Mouse (Mus musculus): ENCODE measurements around the gene Pck2. TPM values are rescaled to one million over a fixed set of nuclear protein-coding genes. Genes with fewer than 3 reads are reported as not detected.

Pck2 gene
- polyA plus RNA-seq (2015; fragmentation: Nextera tagmentation; extraction: Ambion mirVana), result 4.7 and 5.6 TPM in 2 replicates

DNA sequence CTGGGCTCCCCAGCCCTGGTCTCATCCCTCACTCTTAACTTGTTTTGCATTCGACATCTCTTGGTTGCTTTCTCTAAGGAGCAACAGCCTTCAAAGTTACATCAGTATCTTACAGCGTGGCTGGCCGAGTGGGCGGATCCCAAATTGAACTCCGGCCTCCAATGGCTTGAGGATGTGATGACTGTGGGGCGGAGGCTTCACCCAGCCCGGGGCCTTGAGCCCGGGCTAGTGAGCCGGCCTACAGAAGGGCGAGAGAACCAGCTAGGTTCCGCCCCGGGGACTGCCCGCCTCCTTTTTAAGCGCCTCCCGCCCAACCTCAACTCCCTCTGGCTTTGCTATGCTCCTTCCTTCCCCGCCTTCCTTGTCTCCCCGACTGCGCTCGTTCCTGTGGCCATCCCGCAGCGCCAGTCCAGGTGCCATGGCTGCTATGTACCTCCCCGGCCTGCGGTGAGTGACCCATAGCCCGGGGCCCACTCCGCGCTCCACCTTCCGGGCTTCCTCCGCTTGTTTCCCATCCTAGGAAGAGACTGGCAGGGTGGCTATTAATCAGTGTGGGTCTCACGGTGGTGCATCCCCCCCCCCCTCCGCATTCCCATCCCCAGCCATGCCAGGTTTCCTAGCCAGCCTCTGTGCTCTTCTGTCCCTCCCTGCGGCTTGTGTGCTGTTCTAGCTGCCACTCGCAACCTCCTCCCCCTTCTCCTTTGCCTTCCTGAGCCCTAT, at the start of gene Pck2:
Gene Pck2 (plus strand): TSS at position 200 of the 720 bp plus-strand sequence.
- DNase-seq (ENCODE audit: low spot score), result no peak

DNA sequence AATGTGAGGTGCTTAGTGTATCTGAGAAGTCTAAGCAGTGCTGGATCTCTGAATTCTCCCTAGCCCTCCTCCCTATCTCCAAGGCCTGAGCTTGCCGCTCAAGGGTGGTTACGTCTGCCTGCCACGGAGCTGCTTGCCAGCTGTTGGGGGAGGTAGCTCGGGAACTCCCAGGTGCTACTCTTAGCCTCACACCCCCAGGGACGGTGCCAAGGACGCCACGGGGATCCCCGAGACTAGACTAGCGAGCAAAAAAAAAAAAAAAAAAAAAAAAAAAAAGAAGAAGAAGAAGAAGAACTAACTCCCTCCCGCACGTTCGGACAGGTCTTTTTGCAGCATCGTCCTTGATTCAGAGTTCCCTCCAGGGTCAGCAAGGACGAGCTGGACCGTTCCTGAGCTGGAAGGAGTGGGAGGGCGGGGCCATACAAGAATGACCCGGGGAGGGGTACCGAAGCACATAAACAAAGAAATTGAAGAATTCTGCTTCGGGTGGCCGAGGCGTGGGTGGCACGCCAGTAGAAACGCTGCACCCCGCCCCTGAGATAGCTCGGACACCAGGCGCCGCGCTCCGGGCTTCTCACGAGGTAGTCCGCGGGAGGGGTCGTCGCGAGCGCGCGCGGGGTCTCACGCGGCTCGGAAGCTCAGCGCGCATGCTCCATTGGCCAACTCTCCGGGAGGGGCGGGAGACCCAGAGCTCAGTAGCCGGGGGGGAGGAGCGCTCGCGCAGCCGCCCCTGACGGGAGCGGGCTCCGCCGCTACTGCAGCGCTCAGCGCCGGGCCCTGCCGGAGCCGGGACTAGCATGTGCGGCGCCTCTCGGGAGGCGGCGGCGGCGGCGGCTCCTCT, 49.5 kb upstream of the Pck2 start, which contains the start of gene Carmil3:
Gene Carmil3 (plus strand): TSS at position 291 of the 841 bp plus-strand sequence.
- peak; percentile 73 for DNase-seq (ENCODE audit: low spot score)

DNA sequence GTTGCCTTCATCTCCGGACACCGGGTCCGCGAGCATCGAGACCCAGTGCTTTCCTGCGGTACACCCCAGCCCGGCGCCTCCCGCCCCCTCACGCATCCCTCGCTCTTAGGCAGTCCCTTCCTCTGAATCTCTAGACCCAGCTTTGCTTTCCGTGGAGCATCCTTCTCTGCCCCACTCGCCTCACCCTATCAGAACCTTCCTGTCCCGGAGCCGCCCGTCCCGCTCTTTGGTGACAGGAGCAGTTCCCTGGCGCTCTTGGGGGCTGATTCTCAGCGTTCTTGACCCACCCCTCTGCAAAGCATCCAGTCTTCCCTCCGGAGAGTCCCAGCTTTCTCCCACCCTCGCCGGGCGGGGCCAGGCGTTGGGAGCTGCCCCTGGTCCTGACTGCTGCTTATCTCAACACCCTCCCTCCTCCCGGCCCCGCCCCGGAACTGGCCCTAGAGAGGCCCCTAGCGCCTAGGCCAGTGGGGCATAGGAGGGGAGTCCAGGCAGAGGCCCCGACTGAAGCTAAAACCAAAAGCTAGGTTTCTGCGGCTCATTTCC, 48.7 kb upstream of the Pck2 start:
- peak; percentile 20 for DNase-seq (ENCODE audit: low spot score)

DNA sequence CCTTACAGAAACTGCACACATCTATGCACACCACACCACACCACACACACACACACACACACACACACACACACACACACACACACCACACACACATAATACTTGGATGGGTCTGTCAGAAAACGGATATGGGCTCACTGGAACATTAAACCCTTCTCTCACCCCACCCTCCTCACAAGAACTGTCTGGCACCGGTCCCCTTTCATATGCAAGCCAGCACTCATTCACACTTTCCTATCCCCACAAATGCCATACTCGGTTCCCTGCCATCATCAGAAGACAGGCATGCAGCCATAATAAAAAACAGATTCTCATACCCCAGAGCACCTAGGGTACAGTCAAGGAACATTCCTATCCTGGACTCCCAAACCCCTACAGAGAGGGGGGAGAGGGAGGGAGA, 48.0 kb upstream of the Pck2 start:
- no peak for DNase-seq (ENCODE audit: low spot score)

DNA sequence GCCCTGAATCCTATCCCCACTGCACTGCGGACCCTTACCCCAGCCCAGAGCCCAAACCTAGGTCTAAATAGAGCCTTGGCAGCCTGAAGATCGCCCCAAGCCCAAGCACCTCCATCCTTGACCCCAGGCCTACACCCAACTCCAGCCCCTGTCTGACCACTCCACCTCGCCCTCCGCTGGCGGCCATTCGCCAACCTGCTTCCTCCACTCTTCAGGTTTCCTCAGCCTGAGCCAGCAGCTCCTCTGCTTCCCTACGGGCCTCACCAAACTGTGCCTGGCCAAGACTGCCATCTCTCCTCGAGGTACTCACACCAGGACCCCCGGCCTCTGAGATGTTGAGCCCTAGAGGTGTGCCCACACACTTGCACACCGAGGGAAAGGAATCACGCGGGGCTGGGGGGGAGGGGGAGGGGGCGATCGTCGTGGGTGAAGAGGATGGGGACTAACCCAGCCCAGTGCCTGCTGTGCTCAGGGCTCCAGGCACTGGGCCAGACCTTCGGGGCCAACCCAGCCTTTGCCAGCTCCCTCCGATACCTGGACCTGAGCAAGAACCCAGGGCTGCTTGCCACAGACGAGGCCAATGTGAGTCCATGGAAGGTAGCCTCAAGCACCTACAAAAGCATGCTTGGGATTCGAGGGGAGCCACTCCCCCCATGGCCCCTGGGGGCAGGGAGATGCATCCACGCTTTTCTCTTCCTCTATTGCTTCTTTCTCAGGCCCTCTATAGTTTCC, 44.4 kb upstream of the Pck2 start:
- DNase-seq (ENCODE audit: low spot score), result no peak

DNA sequence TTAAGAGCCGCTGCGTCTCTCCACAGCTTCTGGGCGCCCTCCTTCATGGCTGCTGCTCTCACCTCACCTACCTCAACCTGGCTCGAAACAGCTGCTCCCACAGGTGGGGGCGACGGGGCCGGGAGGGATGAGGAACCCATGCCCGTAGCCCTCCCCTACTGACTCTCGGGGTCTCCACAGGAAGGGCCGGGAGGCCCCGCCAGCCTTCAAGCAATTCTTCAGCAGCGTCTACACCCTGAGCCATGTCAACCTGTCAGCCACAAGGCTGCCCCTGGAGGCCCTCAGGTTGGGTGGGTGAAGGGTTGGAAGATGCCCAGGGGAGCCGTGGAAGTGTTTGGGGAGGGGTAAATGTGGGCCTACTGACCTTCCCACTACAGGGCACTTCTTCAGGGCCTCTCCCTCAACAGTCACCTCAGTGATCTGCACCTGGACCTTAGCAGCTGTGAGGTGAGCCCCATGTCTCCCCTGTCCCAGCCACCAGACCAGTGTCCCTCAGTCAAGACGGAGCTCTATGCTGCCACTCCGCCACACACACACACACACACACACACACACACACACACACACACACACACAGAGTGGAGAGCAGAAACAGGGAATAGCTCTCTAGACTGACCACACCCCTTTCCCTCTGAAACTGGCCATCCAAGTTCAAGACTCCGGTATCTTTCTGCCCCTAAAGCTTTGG, 43.2 kb upstream of the Pck2 start:
- DNase-seq (ENCODE audit: low spot score), result no peak

DNA sequence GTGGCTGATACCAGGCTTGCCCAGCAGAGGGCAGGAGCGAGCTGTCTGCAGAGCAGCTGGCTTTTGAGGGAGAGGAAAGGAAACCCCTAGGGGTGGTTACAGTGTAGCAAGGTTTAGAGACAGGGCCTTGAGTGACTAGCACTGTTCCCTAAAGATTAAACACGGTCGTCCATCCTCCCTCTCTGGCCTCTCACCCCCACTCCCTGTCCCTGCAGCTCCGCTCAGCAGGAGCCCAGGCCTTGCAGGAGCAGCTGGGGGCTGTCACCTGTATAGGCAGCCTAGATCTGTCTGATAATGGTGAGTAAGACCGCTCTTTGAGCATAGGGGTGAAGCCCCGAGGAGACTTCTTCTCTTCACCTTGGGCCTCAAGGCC, 42.6 kb upstream of the Pck2 start:
- peak; percentile 80 for DNase-seq (ENCODE audit: low spot score)

DNA sequence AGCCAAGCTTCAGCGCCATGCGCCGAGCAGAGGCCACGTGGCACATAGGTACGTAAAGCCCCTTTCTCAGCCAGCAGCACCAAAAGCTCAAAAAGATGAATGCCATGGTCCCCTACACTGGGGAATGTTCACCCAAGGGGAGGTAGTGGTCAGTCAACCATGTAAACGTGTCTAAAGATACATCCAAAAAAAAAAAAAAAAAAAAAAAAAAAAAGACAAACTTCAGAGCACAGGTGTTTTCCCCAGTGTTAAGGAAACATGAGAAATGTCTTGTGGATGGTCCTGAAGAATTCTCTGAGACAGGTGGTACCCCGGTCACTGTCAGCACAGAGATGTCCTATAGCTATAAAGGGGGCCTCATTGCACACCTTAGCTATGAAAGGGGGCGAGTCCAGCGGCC, 34.5 kb upstream of the Pck2 start:
- no peak for DNase-seq (ENCODE audit: low spot score)

DNA sequence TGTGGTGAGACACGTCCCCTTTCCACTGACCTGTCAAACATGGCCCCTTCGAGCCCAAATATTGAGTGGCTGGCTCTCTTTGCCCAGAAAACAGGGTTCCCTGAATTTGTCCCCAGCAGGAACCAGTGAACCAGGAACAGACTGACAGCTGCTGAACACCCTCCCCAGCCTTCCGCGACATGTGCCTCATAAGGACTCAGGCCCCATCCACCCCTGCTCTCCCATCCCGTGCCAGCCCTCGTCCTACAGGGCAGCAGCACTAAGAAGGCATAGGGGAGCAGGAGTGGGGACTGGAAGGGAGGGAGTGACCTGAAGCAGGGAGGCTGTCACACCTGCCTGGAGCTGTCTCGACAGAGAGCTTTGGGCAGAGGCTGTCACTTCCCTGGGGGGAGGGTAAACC, 32.3 kb upstream of the Pck2 start:
- no peak for DNase-seq (ENCODE audit: low spot score)

DNA sequence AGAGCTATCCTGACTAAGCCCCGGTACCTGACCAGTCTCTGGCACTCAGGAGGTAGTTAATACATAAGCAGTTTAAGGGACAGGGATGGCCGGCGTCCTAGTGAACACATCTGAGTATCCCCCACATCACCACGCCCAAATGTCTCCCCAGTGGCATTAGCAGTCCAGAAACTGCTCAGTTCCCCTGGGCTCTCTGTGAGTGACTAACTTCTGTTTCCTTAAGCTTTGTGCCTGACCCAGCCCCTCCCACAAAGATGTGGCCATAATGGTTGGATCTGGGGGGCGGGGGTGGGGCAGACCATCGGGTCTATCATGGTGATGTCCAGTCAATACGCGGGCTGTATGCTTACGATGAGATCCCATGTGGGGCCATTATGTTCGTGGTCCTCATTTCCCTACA, 30.5 kb upstream of the Pck2 start:
- no peak for DNase-seq (ENCODE audit: low spot score)

DNA sequence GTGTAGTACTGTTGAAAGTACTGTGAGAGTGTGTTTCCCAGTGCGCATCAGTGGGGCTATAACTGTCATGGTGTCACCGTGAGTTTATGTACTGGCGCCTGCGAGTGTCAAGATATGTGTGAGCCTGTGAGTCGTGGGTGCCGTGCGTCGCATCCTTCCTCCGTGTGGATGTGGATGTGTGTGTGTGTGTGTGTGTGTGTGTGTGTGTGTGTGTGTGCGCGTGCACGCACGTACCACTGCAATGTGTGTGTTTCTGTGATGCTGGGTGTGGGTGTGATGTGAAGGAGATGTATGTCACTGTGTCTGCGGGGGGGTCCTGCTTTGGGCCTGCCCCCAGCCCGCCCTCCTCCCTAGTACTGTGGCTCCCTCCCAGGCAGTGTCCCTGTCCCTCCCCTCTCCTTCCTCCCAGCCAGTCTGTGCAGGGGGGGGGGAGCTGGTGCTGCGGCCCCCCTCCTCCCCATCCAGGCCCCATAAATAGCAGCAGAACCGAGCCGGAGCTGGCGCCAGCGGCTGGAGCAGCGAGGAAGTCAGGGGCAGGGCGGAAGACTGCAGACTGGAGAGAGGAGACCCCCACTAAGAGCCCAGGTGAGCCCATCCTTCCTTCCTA, 29.8 kb upstream of the Pck2 start, which contains the start of gene Cpne6:
Gene Cpne6 (plus strand): TSS at position 321 of the 607 bp plus-strand sequence.
- no peak for DNase-seq (ENCODE audit: low spot score)

DNA sequence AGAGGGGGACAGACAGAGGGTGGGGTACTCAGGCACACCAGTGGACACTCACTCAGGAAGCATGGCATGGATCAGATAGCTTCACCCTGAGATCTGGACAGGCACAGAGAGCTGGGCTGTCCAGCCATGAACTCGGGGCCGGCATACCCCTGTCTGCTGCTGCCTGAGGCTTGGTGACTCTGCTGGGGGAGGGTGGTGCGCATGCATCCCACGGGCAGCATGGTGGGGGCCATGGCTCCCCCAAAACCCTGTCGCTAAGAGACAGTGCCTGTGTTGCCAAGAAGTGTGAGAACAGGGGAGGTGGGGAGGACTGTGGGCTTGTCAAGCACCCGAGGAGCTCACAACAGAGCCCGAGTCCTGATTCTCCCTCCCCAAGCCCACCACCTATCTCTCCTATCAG, 29.0 kb upstream of the Pck2 start:
- DNase-seq (ENCODE audit: low spot score), result no peak

DNA sequence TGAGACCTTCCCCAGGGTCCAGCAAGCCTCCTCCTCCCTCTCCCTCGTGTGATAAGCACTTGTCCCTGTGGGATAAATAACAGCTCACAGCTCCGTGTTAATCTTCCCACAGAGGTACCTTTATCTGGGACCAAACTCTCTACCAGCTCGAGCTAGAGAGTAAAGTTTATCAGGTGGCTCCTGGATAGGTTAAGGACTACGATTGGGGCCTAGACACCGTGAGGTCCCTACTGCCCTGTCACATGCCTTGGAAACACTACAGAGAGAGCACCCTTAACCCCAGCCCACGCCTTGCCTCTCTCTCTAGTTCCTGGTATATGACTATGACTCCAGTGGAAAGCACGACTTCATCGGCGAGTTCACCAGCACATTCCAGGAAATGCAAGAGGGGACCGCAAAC, 26.1 kb upstream of the Pck2 start:
- DNase-seq (ENCODE audit: low spot score), result no peak

DNA sequence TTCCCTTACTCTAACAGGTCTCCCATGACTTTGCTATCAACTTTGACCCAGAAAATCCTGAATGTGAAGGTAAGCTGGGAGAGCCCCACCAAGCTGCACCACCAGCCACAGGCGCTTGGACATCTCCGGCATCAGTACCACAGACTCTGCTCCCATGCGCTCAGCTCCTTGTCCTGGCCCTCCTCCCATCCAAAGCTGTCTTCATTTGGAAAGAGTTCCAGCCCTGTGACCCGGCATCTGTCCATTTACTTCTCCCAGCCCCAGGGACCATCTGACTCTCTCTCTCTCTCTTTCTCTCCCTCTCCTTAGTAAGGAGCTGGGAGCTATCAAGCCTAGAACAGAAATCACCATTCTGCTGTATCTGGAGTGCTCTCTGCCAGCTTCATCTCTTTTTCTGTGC, 24.2 kb upstream of the Pck2 start:
- DNase-seq (ENCODE audit: low spot score), result no peak

DNA sequence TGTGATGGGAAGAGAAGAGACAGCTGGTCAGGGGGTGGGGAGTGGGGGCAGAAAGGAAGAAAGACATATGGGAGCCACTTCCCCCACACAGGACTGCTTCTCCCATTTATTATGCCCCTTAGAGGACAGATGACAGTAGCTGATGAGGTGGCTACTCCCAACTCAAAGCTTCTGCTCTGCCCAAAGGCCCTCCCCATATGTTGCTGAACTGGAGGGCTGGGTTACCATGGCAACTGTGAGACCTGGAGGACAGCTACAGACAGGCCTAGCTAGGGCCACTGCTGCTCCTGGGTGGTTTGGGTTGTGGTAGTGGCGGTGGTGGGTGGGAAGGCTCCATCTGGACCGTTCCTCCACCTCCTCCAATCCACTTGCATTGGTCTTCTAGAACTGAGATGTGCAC, 21.2 kb upstream of the Pck2 start:
- DNase-seq (ENCODE audit: low spot score), result no peak

DNA sequence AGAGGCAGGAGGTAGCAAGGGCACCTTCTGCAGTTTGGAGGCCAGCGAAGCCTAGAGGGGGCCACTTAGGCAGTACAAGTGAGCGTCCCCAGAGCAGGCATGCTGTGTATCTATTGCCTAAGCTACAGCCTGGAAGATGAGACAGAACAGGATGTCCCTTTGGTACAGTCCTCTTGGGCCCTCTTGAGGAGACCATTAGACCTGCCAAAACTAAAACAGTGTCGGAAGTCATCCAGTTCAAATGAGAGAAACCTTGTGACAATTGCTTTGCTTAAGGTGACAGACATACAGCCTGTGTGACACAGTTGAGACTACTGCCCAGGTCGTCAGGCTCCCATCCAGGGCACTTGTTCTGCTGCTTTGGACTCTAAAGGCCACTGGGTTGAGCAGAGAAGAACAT, 20.5 kb upstream of the Pck2 start:
- no peak for DNase-seq (ENCODE audit: low spot score)

DNA sequence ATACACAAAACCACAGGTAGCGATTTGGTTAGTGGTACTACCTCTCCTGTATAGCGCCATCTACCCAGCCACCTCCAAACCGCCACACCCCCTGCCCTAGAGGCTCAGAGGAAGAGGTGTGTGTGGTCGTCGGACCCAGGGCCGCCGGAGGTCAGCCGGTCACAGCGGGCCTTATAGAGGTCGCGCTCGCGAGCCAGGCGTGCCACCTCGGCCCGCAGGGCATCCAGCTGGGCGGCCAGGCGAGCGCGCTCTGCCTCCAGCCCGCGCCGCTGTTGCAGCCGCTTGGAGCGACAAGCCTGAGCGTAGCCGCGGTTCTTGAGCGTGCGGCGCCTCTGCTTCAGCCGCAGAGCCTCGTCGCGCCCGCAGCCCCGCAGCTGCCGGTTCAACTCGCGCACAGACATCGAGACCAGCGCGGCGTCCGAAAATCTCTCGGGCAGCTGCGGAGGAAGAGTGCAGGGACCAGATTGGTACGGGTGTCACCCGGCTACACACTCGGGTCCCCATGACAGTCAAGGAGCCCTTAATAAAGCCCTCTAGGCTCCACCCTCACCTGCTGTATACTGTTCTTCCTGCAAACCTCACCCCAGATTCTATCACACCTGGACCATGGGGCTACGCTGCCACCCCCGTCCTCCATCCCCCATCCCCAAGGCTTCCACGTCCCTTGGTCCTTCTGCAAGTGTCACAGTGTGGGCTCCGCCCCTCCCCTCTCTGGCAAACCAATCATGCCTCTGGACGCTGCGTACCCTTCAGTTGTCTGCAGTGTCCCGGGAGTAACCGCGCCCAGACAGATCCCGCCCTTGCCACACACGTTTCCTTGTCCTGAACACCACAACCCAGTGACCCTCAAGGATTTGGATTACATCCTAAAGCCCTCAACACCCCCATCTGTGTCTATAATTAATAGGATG, 19.4 kb upstream of the Pck2 start:
- DNase-seq (ENCODE audit: low spot score), result no peak

DNA sequence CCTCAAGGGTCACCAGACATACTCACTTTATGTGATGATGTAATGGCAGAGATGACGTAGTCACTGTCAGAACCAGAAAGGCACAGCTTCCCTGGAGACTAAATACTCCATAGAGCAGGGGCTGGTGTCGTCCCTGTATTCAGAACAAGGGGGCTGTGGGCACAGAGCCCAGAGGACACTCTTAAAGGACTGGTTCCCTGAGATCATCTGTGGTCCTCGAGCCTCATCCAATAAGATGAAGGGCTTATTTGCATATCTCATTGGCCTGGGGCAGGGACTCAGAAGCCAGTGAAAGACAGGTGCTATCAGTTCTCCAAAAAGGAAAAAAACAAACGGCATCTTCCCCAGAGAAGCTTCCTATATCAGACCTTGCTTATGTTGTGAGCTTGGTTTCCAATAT, 16.0 kb upstream of the Pck2 start:
- DNase-seq (ENCODE audit: low spot score), result no peak

DNA sequence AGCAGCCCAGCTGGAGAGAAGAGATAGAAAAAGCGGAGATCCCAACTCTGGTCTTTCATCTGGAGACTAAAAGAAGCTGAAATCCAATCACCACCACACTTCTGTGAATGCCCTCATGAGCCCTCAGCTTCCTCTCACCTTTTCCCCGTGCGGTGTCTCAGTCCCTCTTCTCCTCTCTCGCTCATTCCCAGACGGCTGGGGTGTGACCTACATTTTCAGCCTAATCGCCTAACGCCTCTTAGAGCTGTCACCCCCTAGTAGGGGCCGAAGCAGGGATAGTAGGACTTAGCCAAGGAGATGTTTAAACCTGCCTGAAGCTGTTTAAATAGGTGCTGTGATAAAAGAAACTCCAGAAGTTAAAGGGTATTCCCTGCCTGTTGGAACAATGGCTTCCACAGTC, 15.3 kb upstream of the Pck2 start, which contains the start of gene Nrl:
Gene Nrl (minus strand): TSS at position 197 of the 400 bp plus-strand sequence.
- no peak for DNase-seq (ENCODE audit: low spot score)
